Mouse (Mus musculus): ENCODE results near the gene Xdh.
A peak's percentile ranks its signal among the peaks of the same experiment; 100 is the strongest.

DNA sequence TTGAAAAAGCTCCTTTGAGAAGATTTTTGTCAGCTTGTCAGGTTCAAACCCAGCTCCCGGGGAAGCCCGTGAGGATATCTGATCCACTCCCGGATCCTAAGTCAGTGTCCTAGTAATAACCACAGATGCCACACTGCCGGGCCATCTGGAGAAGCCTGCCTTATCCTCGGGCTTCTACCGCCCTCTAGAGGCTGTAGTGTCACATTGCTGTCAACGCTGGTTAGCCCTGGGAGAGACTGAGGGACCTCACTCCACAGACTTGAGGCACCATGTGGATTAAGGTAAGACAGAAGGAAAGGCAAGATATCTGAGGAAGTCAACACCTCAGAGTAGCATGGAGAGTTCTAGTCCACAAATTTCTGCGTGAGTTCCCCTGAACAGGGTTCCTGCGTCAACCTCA lies 67.8 kb downstream of the Xdh start:
- peak; percentile 98 for TF ChIP-seq CTCF (IDR thresholded peaks at IDR 0.05; ENCODE audit: borderline replicate concordance, extremely low read depth, insufficient read depth, insufficient read length)
- no peak for TF ChIP-seq POLR2A (IDR thresholded peaks at IDR 0.05; ENCODE audit: borderline replicate concordance, extremely low read depth, insufficient read depth, insufficient read length, poor library complexity, severe bottlenecking)
